Mouse (Mus musculus): ENCODE results near the gene Preb. TPM values are rescaled to one million over a fixed set of nuclear protein-coding genes. Genes with fewer than 3 reads are reported as not detected.

The Preb gene
- polyA plus RNA-seq, 1 experiment from 2014 or later, result 125 TPM

- ATAC-seq (ENCODE audit: insufficient number of reproducible peaks, low FRiP score, low TSS enrichment, low read depth), result no peak
- H3K4me2 ChIP-seq (replicated peaks), result no peak overlapping the region
- H3K36me3 ChIP-seq, result no peaks in the 10 kb centered on the region
- H3K27ac ChIP-seq (replicated peaks), result no peak overlapping the region
- no peaks in the 10 kb centered on the region for H3K9me3 ChIP-seq (replicated peaks)
- no peak overlapping the region for H3K9ac ChIP-seq
- H3K27me3 ChIP-seq, result no peaks in the 10 kb centered on the region
- no peaks in the 10 kb centered on the region for H3K4me1 ChIP-seq
- no peak overlapping the region for H3K4me3 ChIP-seq (replicated peaks)
- 83% methylated on average over 5 of the region's 5 CpGs for WGBS
Measured at GRCm38 (mm10) chr5:30934725-30935461, 25.3 kb downstream of the Preb start.

GRCm38 (mm10) chr5:30933705-30934104 lies 26.5 kb downstream of the Preb start:
- ATAC-seq (ENCODE audit: insufficient number of reproducible peaks, low FRiP score, low TSS enrichment, low read depth), result no peak
- H3K9me3 ChIP-seq (replicated peaks), result no peaks in the 10 kb centered on the region
- no peaks in the 10 kb centered on the region for H3K4me1 ChIP-seq
- H3K4me2 ChIP-seq (replicated peaks), result no peak overlapping the region
- H3K27ac ChIP-seq (replicated peaks), result no peak overlapping the region
- H3K9ac ChIP-seq, result no peak overlapping the region
- H3K27me3 ChIP-seq, result no peaks in the 10 kb centered on the region
- H3K4me3 ChIP-seq (replicated peaks), result no peak overlapping the region
- 62% methylated on average over 5 of the region's 5 CpGs for WGBS
- no peaks in the 10 kb centered on the region for H3K36me3 ChIP-seq

- H3K9ac ChIP-seq, result no peak overlapping the region
- whole genome bisulfite sequencing, result 75% methylated on average over 4 of the region's 4 CpGs
- H3K27ac ChIP-seq (replicated peaks), result peak overlapping the region; percentile 11
- H3K27me3 ChIP-seq, result no peaks in the 10 kb centered on the region
- H3K4me2 ChIP-seq (replicated peaks), result no peak overlapping the region
- H3K4me1 ChIP-seq, result peaks cover 5% of the 10 kb centered on the region; the same call in 1 of the 2 replicates
- ATAC-seq (ENCODE audit: insufficient number of reproducible peaks, low FRiP score, low TSS enrichment, low read depth), result no peak
- no peaks in the 10 kb centered on the region for H3K36me3 ChIP-seq
- no peak overlapping the region for H3K4me3 ChIP-seq (replicated peaks)
- no peaks in the 10 kb centered on the region for H3K9me3 ChIP-seq (replicated peaks)
Measured at GRCm38 (mm10) chr5:30931378-30931777, 28.8 kb downstream of the Preb start.

DNA sequence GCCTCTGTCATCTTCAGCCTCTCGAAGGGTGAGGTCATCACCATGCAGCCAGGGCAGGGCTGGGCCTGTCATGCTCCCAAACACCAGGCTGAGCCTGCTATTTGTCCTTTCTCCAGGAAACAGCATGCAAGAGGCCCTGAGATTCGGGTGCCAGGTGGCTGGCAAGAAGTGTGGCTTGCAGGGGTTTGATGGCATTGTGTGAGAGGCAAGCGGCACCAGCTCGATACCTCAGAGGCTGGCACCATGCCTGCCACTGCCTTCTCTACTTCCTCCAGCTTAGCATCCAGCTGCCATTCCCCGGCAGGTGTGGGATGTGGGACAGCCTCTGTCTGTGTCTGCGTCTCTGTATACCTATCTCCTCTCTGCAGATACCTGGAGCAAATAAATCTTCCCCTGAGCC lies 29.3 kb downstream of the Preb start:
- no peaks in the 10 kb centered on the region for H3K9me3 ChIP-seq (replicated peaks)
- H3K9ac ChIP-seq, result no peak overlapping the region
- H3K27ac ChIP-seq (replicated peaks), result peak overlapping the region; percentile 11; the same call in 1 of the 2 replicates
- ATAC-seq (ENCODE audit: insufficient number of reproducible peaks, low FRiP score, low TSS enrichment, low read depth), result no peak
- no peaks in the 10 kb centered on the region for H3K27me3 ChIP-seq
- no peak overlapping the region for H3K4me3 ChIP-seq (replicated peaks)
- peaks cover 5% of the 10 kb centered on the region; the same call in 1 of the 2 replicates for H3K4me1 ChIP-seq
- H3K36me3 ChIP-seq, result no peaks in the 10 kb centered on the region
- 76% methylated on average over 6 of the region's 6 CpGs for WGBS
- no peak overlapping the region for H3K4me2 ChIP-seq (replicated peaks)

DNA sequence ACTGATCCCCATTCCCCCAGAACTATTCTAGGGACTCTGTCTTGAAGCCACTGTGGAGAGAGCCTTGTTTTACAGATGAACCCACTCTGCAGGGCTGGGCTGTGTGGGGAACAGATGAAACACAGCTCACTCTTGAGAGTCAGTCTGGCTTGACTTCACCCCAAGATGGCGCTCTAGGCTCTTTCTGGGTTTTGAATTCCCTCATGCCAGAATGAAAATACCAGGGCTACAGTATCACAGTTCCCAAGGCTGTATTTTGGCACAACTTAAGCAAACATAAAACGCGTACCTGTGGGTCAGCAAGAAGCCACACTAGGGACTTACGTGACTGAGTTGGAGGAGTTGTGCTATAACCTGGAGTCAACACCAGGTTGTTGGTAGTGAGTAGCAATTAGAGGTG lies 30.0 kb downstream of the Preb start:
- Histone ChIP-seq H3K27me3 (no peaks in the 10 kb centered on the region), H3K4me1 (peaks cover 5% of the 10 kb centered on the region; the same call in 1 of the 2 replicates), H3K27ac (replicated peaks) (0 out of 2 replicates have a peak overlapping the region, but pooled peaks have one; percentile 17), H3K9me3 (replicated peaks) (no peaks in the 10 kb centered on the region), H3K9ac (no peak overlapping the region), H3K36me3 (no peaks in the 10 kb centered on the region), H3K4me2 (replicated peaks) (no peak overlapping the region), H3K4me3 (replicated peaks) (no peak overlapping the region)
- 34% methylated on average over 4 of the region's 4 CpGs for WGBS
- ATAC-seq (ENCODE audit: insufficient number of reproducible peaks, low FRiP score, low TSS enrichment, low read depth), result no peak

DNA sequence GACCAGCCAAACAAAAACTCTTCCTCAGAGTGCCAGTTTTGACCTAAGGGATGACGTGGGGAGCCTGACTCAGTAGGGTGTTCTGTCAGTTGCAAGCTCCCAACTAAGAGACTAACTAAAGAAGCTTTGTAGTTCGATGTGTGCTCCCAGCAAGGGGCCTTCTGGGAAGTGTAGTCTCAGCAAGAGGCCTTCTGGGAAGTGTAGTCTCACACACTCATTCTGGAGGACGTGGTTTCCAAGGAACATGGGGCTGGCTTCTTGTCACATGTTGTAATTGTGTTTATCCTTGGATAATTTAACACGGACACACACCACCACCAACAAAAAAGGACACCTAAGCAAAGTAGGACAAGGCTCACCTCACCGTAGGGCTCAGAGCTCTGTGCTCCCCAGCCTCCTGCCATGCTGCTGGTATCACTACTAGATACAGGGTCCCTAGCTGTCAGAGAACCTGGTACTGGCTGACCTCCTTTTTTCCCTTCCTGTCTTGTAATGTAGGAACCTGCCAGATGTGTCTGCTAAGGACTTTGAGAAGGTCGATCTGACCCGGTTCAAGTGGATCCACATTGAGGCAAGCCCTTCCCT lies 32.1 kb downstream of the Preb start:
- H3K27ac ChIP-seq (replicated peaks), result no peak overlapping the region
- H3K9me3 ChIP-seq (replicated peaks), result no peaks in the 10 kb centered on the region
- ATAC-seq (ENCODE audit: insufficient number of reproducible peaks, low FRiP score, low TSS enrichment, low read depth), result no peak
- H3K4me3 ChIP-seq (replicated peaks), result no peak overlapping the region
- no peak overlapping the region for H3K9ac ChIP-seq
- WGBS, result 39% methylated on average over 7 of the region's 7 CpGs
- no peaks in the 10 kb centered on the region for H3K36me3 ChIP-seq
- H3K4me2 ChIP-seq (replicated peaks), result 0 out of 2 replicates have a peak overlapping the region, but pooled peaks have one; percentile 21
- H3K4me1 ChIP-seq, result peaks cover 7% of the 10 kb centered on the region
- no peaks in the 10 kb centered on the region for H3K27me3 ChIP-seq

- no peak overlapping the region for H3K4me2 ChIP-seq (replicated peaks)
- no peak for ATAC-seq (ENCODE audit: insufficient number of reproducible peaks, low FRiP score, low TSS enrichment, low read depth)
Measured at GRCm38 (mm10) chr5:30926073-30926472, 34.1 kb downstream of the Preb start.

GRCm38 (mm10) chr5:30925217-30925616 lies 34.9 kb downstream of the Preb start:
- Histone ChIP-seq H3K9ac (no peak overlapping the region), H3K4me3 (replicated peaks) (no peak overlapping the region), H3K27ac (replicated peaks) (no peak overlapping the region), H3K36me3 (peaks cover 7% of the 10 kb centered on the region; the same call in 1 of the 2 replicates), H3K9me3 (replicated peaks) (no peaks in the 10 kb centered on the region), H3K27me3 (no peaks in the 10 kb centered on the region), H3K4me1 (peaks cover 34% of the 10 kb centered on the region), H3K4me2 (replicated peaks) (no peak overlapping the region)
- 89% methylated on average over 5 of the region's 5 CpGs for WGBS
- no peak for ATAC-seq (ENCODE audit: insufficient number of reproducible peaks, low FRiP score, low TSS enrichment, low read depth)

More at GRCm38 (mm10) chr5:30926073-30926472, 34.1 kb downstream of the Preb start:
- Histone ChIP-seq H3K9me3 (replicated peaks) (no peaks in the 10 kb centered on the region), H3K27me3 (no peaks in the 10 kb centered on the region), H3K36me3 (peaks cover 3% of the 10 kb centered on the region; the same call in 1 of the 2 replicates), H3K27ac (replicated peaks) (no peak overlapping the region), H3K4me1 (peaks cover 26% of the 10 kb centered on the region), H3K9ac (no peak overlapping the region), H3K4me3 (replicated peaks) (no peak overlapping the region)
- WGBS, result 79% methylated on average over 2 of the region's 2 CpGs

- no peak for ATAC-seq (ENCODE audit: insufficient number of reproducible peaks, low FRiP score, low TSS enrichment, low read depth)
- H3K27me3 ChIP-seq, result no peaks in the 10 kb centered on the region
- H3K4me3 ChIP-seq (replicated peaks), result no peak overlapping the region
- WGBS, result 71% methylated on average over 8 of the region's 8 CpGs
- H3K4me1 ChIP-seq, result peaks cover 37% of the 10 kb centered on the region
- H3K36me3 ChIP-seq, result peaks cover 13% of the 10 kb centered on the region
- H3K4me2 ChIP-seq (replicated peaks), result no peak overlapping the region
- H3K27ac ChIP-seq (replicated peaks), result no peak overlapping the region
- H3K9ac ChIP-seq, result no peak overlapping the region
- H3K9me3 ChIP-seq (replicated peaks), result no peaks in the 10 kb centered on the region
Measured at GRCm38 (mm10) chr5:30924614-30925013, 35.5 kb downstream of the Preb start.

DNA sequence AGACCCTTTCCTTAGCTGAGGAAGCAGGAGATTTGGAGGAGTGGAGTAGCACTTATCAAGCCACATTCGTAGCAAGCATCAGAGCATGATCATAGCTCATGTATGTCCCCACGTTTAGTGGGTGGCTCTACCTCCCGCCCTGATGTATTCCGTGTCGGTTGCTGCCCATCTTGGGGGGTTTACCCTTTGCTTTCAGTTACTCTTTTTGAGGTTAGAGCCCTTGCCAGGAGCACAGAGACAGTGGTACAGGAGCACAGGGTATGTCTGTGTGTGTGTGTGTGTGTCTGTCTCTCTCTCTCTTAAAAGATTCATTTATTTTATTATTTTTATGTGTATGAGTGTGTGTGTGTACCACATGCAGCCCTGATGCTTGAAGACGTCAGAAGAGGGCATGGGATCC lies 37.0 kb downstream of the Preb start:
- Histone ChIP-seq H3K4me2 (replicated peaks) (no peak overlapping the region), H3K4me3 (replicated peaks) (no peak overlapping the region), H3K27me3 (no peaks in the 10 kb centered on the region), H3K27ac (replicated peaks) (no peak overlapping the region), H3K9ac (no peak overlapping the region), H3K36me3 (peaks cover 28% of the 10 kb centered on the region), H3K4me1 (peaks cover 49% of the 10 kb centered on the region), H3K9me3 (replicated peaks) (no peaks in the 10 kb centered on the region)
- ATAC-seq (ENCODE audit: insufficient number of reproducible peaks, low FRiP score, low TSS enrichment, low read depth), result no peak
- WGBS, result 83% methylated on average over 6 of the region's 6 CpGs

- 78% methylated on average over 10 of the region's 10 CpGs for WGBS
- H3K9me3 ChIP-seq (replicated peaks), result no peaks in the 10 kb centered on the region
- no peak overlapping the region for H3K27ac ChIP-seq (replicated peaks)
- peaks cover 50% of the 10 kb centered on the region for H3K4me1 ChIP-seq
- H3K4me2 ChIP-seq (replicated peaks), result peak overlapping the region; percentile 78
- no peak overlapping the region for H3K4me3 ChIP-seq (replicated peaks)
- H3K27me3 ChIP-seq, result no peaks in the 10 kb centered on the region
- H3K9ac ChIP-seq, result no peak overlapping the region
- peaks cover 33% of the 10 kb centered on the region for H3K36me3 ChIP-seq
- no peak for ATAC-seq (ENCODE audit: insufficient number of reproducible peaks, low FRiP score, low TSS enrichment, low read depth)
Measured at GRCm38 (mm10) chr5:30922581-30923041, 37.5 kb downstream of the Preb start.

Data from embryonic facial prominence, embryonic 15.5 days (tissue).